Mouse (Mus musculus): ENCODE results near the gene Pitpnb.

Gene Pitpnb

DNA sequence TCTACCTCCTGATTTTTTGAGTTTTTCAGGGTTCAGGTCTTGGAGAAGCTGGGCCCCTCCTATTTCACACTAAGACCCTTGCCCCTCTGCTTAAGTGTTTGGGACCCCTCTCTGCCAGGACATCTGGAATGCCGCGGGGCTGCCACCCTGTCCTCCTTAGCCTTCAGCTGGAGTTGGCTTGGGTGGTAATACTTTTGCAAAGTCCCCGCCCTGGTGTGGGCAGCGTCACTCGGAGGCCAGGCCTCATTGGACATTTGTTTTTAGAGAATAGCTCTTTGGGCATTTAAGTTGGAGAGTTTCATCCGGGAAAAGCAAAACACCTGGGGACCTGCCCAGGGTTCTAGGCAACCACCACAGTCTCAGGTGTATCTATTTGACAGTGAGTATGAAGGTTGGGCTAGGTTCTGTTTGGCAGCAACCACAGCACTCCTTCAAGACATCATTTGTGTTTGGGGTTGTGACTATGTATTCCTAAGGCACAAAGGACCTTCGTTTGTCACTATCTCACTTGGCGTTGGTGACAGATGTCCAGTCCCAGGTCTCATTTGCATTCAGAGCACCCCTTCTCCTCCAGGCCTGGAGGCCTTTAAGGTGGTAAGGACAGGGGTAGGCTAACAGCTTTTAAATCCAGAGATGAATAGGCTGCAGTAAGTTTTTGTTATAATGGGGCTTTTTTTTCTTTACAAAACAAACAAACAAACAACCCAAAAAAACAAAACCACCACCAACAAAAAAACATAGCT lies 91.7 kb downstream of the Pitpnb start:
- peak; percentile 93 for DNase-seq

DNA sequence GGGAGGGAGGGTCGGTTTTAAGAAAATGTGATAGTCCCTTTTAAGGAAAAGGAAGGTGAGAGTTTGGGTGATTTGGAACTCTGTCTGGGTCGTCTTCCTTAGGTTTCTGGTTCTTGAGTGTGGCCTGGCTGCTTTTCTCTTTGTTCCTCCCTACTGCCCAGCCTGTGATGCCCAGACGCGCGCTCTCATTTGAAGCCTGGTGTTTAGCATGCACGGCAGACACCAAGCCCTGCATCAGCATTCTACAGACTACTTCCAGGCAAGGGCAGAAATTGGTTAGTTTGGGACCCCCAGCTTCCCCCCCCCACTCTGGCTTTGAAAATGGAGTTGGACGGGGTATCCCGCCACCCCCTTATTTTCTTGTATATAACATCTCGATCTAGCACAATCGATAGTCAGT lies 92.4 kb downstream of the Pitpnb start:
- no peak for DNase-seq

GRCm38 (mm10) chr5:111423616-111424015 lies 93.1 kb downstream of the Pitpnb start:
- no peak for DNase-seq

GRCm38 (mm10) chr5:111425813-111426212 lies 95.2 kb downstream of the Pitpnb start:
- no peak for DNase-seq

DNA sequence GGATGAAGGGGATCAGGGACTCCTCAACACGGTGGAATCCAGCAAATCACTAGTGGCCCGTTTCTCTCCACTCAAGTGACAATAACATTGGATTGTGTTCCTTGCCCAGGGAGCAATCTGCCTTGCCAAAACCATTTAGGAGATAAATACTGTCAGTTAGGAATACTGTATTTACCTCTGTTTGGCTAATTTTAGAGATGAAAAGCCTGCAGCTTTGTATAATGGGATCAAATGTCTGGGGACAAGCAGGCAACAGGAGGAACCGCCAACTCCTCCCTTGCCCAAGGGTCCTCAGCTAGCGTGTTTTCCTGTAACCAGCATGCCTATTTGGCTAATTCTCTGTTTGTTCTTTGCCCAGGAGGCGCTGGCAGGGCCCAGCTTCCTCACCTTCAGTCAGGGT lies 95.7 kb downstream of the Pitpnb start:
- no peak for DNase-seq

DNA sequence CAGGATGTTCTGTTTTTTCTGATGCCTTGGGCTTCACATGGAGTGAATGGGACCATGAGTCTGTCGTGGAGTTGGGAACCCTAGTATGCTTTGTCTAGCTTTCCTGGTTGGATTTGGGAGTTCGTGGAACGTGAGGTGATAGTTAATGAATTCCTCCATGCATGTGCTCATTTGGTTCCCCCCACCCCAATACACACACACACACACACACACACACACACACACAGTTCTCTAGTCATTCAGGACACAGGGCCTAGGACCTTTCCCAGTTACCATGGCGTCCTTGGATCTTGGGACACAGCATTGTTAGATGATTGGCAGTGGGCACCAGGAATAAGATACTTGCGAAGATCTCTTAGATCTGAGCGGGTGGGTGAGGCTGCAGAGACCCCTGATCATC lies 98.3 kb downstream of the Pitpnb start:
- DNase-seq, result no peak

- peak; percentile 97 for DNase-seq
These were observed 99.2 kb downstream of the Pitpnb start for GRCm38 (mm10) chr5:111429726-111430125.

- peak; percentile 94 for DNase-seq
These were observed 100.6 kb downstream of the Pitpnb start for GRCm38 (mm10) chr5:111431007-111431730.

DNA sequence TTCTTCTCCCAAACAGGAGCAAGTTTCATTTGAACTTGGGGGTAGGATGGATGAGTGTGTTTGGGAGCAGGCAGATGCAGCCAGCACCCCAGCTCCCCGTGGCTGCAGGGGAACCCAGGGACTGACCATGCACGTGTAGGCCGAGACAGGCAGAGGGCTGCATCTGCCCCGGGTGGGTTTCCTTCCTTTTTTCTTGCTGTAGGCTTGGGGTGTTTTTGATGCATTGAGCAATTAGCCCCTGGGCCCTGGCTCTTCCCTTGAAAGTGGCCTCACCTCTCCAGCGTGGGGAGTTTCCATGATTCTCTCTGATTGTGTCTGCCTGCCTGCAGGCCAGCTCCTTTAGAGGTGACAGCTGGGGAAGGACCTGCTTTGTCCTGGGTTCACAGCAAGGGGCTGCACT lies 102.3 kb downstream of the Pitpnb start:
- no peak for DNase-seq

DNA sequence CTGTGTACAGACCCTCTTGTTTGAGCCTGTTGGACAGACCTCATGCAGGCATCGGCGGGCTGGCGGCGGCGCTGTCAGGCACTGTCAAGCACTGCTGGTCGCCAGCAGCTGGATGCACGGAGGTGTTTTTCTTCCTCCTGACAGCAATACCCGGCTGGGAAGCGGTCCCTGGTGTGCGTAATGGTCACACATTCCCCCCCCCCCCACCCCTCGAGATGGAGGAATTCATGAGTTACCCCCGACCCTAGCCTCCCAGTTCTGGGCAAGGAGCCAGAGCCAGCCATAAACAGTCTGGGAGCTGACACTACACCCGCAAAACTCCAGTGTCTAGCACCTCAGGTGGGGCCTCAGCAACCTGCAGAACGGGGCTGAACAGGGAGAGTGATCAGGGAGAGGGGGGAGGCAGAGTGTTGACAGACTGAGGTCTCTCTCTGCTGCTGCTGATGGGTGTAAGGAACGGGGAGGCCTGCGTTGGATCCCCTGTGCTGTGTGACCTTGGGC lies 103.8 kb downstream of the Pitpnb start:
- peak; percentile 91 for DNase-seq

- DNase-seq, result no peak
These were observed 105.7 kb downstream of the Pitpnb start for GRCm38 (mm10) chr5:111436260-111436659.

DNA sequence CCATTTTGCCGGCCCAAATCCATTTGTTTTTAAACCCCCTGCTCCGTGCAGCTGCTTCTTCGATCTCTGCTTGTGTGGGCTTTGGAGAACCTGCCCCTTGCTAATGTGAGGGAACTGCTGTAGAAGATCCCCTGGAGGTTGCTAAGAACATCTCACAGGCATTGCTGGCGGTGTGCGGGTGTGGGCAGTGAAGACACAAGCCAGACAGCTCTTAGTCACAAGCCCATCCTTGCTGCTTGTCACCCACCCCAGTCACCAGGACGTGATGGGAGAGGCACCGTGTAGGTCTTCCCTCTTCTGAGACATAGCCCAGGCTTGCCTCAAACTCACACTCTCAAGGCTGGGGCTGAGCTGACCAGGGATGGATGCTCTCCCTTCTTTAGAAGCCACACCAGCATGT lies 106.6 kb downstream of the Pitpnb start:
- no peak for DNase-seq
